Mouse (Mus musculus) heart, embryonic 14.5 days (tissue): ENCODE results near the gene Pcx. TPM values are rescaled to one million over a fixed set of nuclear protein-coding genes. Genes with fewer than 3 reads are reported as not detected.

Source experiments
- ATAC-seq: fragments of 200-750 bp; cut with Nextera tagmentation; 2 replicates; pipeline ENCODE4 v1.8.0; 2017; ENCODE audit warnings: low read depth, moderate TSS enrichment; ENCODE audit not compliant: insufficient number of reproducible peaks, insufficient read depth, low FRiP score
- H3K27ac ChIP-seq, 2 experiments: fragments of 200-500 bp in 1 of 2; fragments of 300-500 bp in 1 of 2; sonication (generic) in 1 of 2; replicated peaks in 1 of 2; 2 replicates each; pipeline ENCODE4 v1.5.1; 2012 to 2014; ENCODE audit warnings: low read depth in 2 of 2, low read length in 2 of 2, control low read depth in 1 of 2, mild to moderate bottlenecking in 1 of 2, mixed read lengths in 1 of 2; ENCODE audit not compliant: control insufficient read depth in 1 of 2, insufficient read depth in 1 of 2
- H3K27me3 ChIP-seq: fragments of 300-500 bp; sonication (generic); 2 replicates; pipeline ENCODE4 v1.6.1; 2014; ENCODE audit warnings: mild to moderate bottlenecking, low read length, control low read depth; ENCODE audit not compliant: control insufficient read depth, insufficient read depth
- H3K36me3 ChIP-seq: fragments of 300-500 bp; sonication (generic); 2 replicates; pipeline ENCODE4 v1.6.1; 2014; ENCODE audit warnings: mild to moderate bottlenecking, control low read depth, low read length, mixed read lengths; ENCODE audit not compliant: control insufficient read depth, insufficient read depth
- H3K4me1 ChIP-seq, 2 experiments: fragments of 200-500 bp in 1 of 2; fragments of 300-500 bp in 1 of 2; sonication (generic) in 1 of 2; 2 replicates each; pipeline ENCODE4 v1.6.1; 2012 to 2014; ENCODE audit warnings: low read length in 2 of 2, control low read depth in 1 of 2, mixed read lengths in 1 of 2; ENCODE audit not compliant: control insufficient read depth in 2 of 2, insufficient read depth in 2 of 2
- H3K4me2 ChIP-seq: fragments of 300-500 bp; sonication (generic); 2 replicates; pipeline ENCODE4 v1.6.1; 2014; ENCODE audit warnings: mild to moderate bottlenecking, low read length
- H3K4me3 ChIP-seq, 2 experiments: fragments of 200-500 bp in 1 of 2; fragments of 300-500 bp in 1 of 2; sonication (generic) in 1 of 2; 2 replicates each; pipeline ENCODE4 v1.5.1; 2012 to 2014; ENCODE audit warnings: low read length in 2 of 2, mild to moderate bottlenecking in 2 of 2, control low read depth in 1 of 2, low read depth in 1 of 2, moderate library complexity in 1 of 2; ENCODE audit not compliant: control insufficient read depth in 1 of 2, insufficient read depth in 1 of 2
- H3K9ac ChIP-seq: fragments of 300-500 bp; sonication (generic); 2 replicates; pipeline ENCODE4 v1.6.1; 2014; ENCODE audit warnings: mild to moderate bottlenecking, low read length
- H3K9me3 ChIP-seq: fragments of 300-500 bp; sonication (generic); 2 replicates; pipeline ENCODE4 v1.6.1; 2016; ENCODE audit warnings: low read length, control low read depth; ENCODE audit not compliant: control insufficient read depth
- WGBS: fragments of 180-500 bp; shearing (Covaris S2); extraction: QIAGEN DNeasy Blood & Tissue Kit; methylation state at CpG from one replicate; pipeline ENCODE4 v1.1.7; 2014; 5-methylcytosine and 5-hydroxymethylcytosine counted together
- polyA plus RNA-seq: library from polyadenylated mRNA; unstranded; fragments of >200 nt; fragmentation: Nextera tagmentation; extraction: Ambion mirVana; gene quantifications from 2 replicates; pipeline ENCODE4 v1.2.1, GENCODE M21; 2014

Gene Pcx
- polyA plus RNA-seq, 1 experiment from 2014 or later = 8.7 TPM

GRCm38 (mm10) chr19:4542081-4542480 is 31.8 kb downstream of the Pcx start:
- no peaks in the 10 kb centered on the region for H3K9me3 ChIP-seq
- no peak overlapping the region for H3K4me3 ChIP-seq
- H3K27me3 ChIP-seq = no peaks in the 10 kb centered on the region
- H3K4me2 ChIP-seq = no peak overlapping the region
- H3K4me1 ChIP-seq = no peaks in the 10 kb centered on the region
- H3K27ac ChIP-seq = no peak overlapping the region
- no peaks in the 10 kb centered on the region for H3K36me3 ChIP-seq
- H3K9ac ChIP-seq = no peak overlapping the region
- ATAC-seq = no peak

DNA sequence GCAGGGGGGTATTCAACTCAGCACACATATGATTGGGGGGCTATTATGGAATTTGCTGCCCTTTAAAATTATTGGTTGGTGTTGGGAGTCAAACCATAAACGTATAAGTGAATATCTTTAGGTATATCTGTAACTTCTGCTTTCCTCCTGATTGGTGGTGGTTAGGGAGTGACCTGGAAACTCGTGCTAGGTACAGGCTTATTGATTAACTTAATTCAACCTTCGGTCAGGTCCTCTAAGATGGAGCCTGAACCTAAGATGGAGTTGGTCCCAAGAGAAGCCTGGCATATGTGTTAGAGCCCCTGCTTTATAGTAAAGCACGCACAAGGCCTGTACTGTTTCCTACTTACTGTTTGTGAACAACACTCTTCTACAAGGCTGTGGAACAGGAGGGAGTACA is 34.8 kb downstream of the Pcx start:
- Histone ChIP-seq H3K4me3 (no peak overlapping the region), H3K27me3 (no peaks in the 10 kb centered on the region), H3K9ac (no peak overlapping the region), H3K4me2 (no peak overlapping the region), H3K4me1 (peaks cover 0 to 10% of the 10 kb centered on the region in 2 experiments; a peak in 1 of 4 replicates), H3K9me3 (no peaks in the 10 kb centered on the region), H3K36me3 (no peaks in the 10 kb centered on the region), H3K27ac (no peak overlapping the region)
- no peak for ATAC-seq
- WGBS = 73% methylated on average over 4 of the region's 4 CpGs

- H3K4me3 ChIP-seq = no peak overlapping the region
- H3K9me3 ChIP-seq = no peaks in the 10 kb centered on the region
- ATAC-seq = no peak
- no peak overlapping the region for H3K4me2 ChIP-seq
- peaks cover 0 to 10% of the 10 kb centered on the region in 2 experiments; a peak in 1 of 4 replicates for H3K4me1 ChIP-seq
- no peaks in the 10 kb centered on the region for H3K27me3 ChIP-seq
- no peaks in the 10 kb centered on the region for H3K36me3 ChIP-seq
- 87% methylated on average over 6 of the region's 6 CpGs for WGBS
- H3K9ac ChIP-seq = no peak overlapping the region
- H3K27ac ChIP-seq = no peak overlapping the region
These were observed 35.6 kb downstream of the Pcx start for GRCm38 (mm10) chr19:4545841-4546240.

- H3K4me2 ChIP-seq = no peak overlapping the region
- no peak overlapping the region for H3K9ac ChIP-seq
- H3K4me1 ChIP-seq = peaks cover 0 to 10% of the 10 kb centered on the region in 2 experiments; a peak in 1 of 4 replicates
- ATAC-seq = no peak
- H3K27me3 ChIP-seq = no peaks in the 10 kb centered on the region
- 78% methylated on average over 6 of the region's 6 CpGs for WGBS
- no peak overlapping the region for H3K27ac ChIP-seq
- no peaks in the 10 kb centered on the region for H3K9me3 ChIP-seq
- H3K36me3 ChIP-seq = no peaks in the 10 kb centered on the region
- no peak overlapping the region for H3K4me3 ChIP-seq
These were observed 37.5 kb downstream of the Pcx start for GRCm38 (mm10) chr19:4547801-4548200.

- Histone ChIP-seq H3K4me3 (no peak overlapping the region), H3K9ac (no peak overlapping the region), H3K27ac (no peak overlapping the region; a peak in 1 of 4 replicates), H3K4me1 (peaks cover 0 to 10% of the 10 kb centered on the region in 2 experiments; a peak in 1 of 4 replicates), H3K27me3 (no peaks in the 10 kb centered on the region), H3K4me2 (no peak overlapping the region), H3K9me3 (no peaks in the 10 kb centered on the region), H3K36me3 (no peaks in the 10 kb centered on the region)
- no peak for ATAC-seq
- 50% methylated on average over 3 of the region's 3 CpGs for WGBS
These were observed 38.1 kb downstream of the Pcx start for GRCm38 (mm10) chr19:4548305-4548883.

DNA sequence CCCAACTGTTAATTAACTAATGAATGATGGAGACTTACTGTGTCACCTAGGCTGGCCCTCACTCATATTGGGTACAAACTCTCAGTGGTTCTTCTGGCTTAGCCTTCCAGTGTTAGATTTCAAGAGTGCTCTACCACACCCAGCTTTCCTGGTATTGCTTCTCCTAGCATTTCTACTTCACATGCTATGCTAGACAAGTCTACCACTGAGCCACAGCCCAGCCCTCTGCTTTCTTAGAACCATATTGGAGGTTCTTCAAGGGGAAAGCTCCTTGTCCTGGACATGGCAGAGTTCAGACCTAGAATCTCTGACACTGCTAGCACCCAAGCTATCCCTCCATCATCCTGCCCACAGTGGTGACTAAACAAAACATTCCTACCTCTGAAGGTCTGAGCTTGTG is 44.0 kb downstream of the Pcx start:
- no peak overlapping the region for H3K4me3 ChIP-seq
- no peak overlapping the region for H3K27ac ChIP-seq
- H3K4me1 ChIP-seq = peaks cover 13 to 14% of the 10 kb centered on the region in 2 experiments
- H3K36me3 ChIP-seq = no peaks in the 10 kb centered on the region
- no peak overlapping the region for H3K9ac ChIP-seq
- no peaks in the 10 kb centered on the region for H3K27me3 ChIP-seq
- H3K9me3 ChIP-seq = no peaks in the 10 kb centered on the region
- ATAC-seq = no peak
- no peak overlapping the region for H3K4me2 ChIP-seq

DNA sequence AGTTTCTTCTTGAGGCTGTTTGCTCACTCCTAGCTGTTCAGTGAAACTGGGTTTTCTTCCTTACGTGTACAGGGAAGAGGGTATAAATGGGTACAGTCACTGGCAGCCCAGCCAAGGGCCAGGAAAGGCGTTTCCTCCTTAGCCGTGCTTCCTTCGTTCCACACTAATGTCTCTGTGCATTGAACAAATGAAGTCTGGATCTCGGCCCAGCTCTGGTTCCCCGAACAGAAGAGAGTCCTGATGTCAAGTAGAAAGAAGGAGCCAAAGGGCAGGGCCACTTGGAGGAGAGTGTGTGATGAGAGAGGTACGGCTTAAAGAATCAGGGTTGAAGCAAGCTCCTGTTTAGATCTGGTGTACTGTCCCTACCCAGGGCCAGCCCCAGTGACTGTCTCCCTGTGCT is 44.8 kb downstream of the Pcx start:
- H3K4me1 ChIP-seq = peaks cover 13 to 15% of the 10 kb centered on the region in 2 experiments
- H3K27ac ChIP-seq = no peak overlapping the region
- WGBS = 69% methylated on average over 7 of the region's 7 CpGs
- no peaks in the 10 kb centered on the region for H3K36me3 ChIP-seq
- ATAC-seq = no peak
- no peak overlapping the region for H3K4me2 ChIP-seq
- H3K9me3 ChIP-seq = no peaks in the 10 kb centered on the region
- no peaks in the 10 kb centered on the region for H3K27me3 ChIP-seq
- no peak overlapping the region for H3K4me3 ChIP-seq
- no peak overlapping the region for H3K9ac ChIP-seq

GRCm38 (mm10) chr19:4556787-4557186 is 46.5 kb downstream of the Pcx start:
- Histone ChIP-seq H3K36me3 (no peaks in the 10 kb centered on the region), H3K4me3 (no peak overlapping the region), H3K27ac (no peak overlapping the region), H3K4me1 (peaks cover 13 to 15% of the 10 kb centered on the region in 2 experiments), H3K9ac (no peak overlapping the region), H3K27me3 (no peaks in the 10 kb centered on the region), H3K9me3 (no peaks in the 10 kb centered on the region), H3K4me2 (no peak overlapping the region)
- no peak for ATAC-seq
- 94% methylated on average over 2 of the region's 2 CpGs for WGBS
